Mouse (Mus musculus): ENCODE data around the gene Sox21. TPM values are rescaled to one million over a fixed set of nuclear protein-coding genes. Genes with fewer than 3 reads are reported as not detected.

Sox21 gene
- not detected in 2 replicates for polyA plus RNA-seq (2012; rRNA removed)

GRCm38 (mm10) chr14:118236886-118237289, at the start of gene Sox21:
Gene Sox21 (minus strand): TSS chr14:118237030.

GRCm38 (mm10) chr14:118266660-118267059, 29.8 kb upstream of the Sox21 start, which contains the start of gene Gm9376:
Gene Gm9376 (plus strand): TSS chr14:118266960.

Other genes with a start within 250 kb of the Sox21 start
- 0.65 and 2.2 TPM in 2 replicates for gene Dct, start 184.8 kb downstream of the Sox21 start, polyA plus RNA-seq (2012; rRNA removed)
- gene Tgds, start 104.3 kb downstream of the Sox21 start, polyA plus RNA-seq (2012; rRNA removed) = 13.3 and 14.1 TPM in 2 replicates
- gene Gpr180, start 99.9 kb downstream of the Sox21 start, polyA plus RNA-seq (2012; rRNA removed) = 10.7 and 10.8 TPM in 2 replicates
- gene Gm9376, start 29.9 kb upstream of the Sox21 start, polyA plus RNA-seq (2012; rRNA removed) = not detected in 2 replicates